In genomic region chr3:127791595-127792561, GRCm38 (mm10) we compare ENCODE assay signal across 8 mouse cellular contexts. TPM values are rescaled to one million over a fixed set of nuclear protein-coding genes. Genes with fewer than 3 reads are reported as not detected.
A peak's percentile ranks its signal among the peaks of the same experiment; 100 is the strongest.
DNase-seq lines count a peak whose midpoint lies in the region; ATAC-seq and TF ChIP-seq lines count a peak whose summit lies in the region.

No protein-coding gene starts in this region.

- no peak for ATAC-seq in kidney, embryonic 14.5 days (ENCODE audit: low FRiP score, low TSS enrichment)

- peaks cover 19% of the 10 kb centered on the region; the same call in 1 of the 2 replicates for H3K27me3 ChIP-seq in kidney, embryonic 14.5 days (ENCODE audit: control insufficient read depth, insufficient read depth, low read length)

- no peak overlapping the region for H3K9ac ChIP-seq in kidney, embryonic 14.5 days (ENCODE audit: low read depth, low read length)

- no peak overlapping the region for H3K27ac ChIP-seq in kidney, embryonic 14.5 days (ENCODE audit: low read depth, low read length)
- no peak overlapping the region for H3K27ac ChIP-seq in cortical plate, adult 2 months (ENCODE audit: insufficient read depth, low read length)

- WGBS in kidney, embryonic 14.5 days: 57% methylated on average over 4 of the region's 4 CpGs

- DNase-seq in kidney, adult 9 months: no peak
- peak; percentile 79 for DNase-seq in liver
- DNase-seq in spleen, postnatal 10 days (ENCODE audit: low spot score in 2 of 2): peak; percentile 60 to 67
- no peak for DNase-seq in ovary, adult 18-20 months (ENCODE audit: low spot score)
- no peak for DNase-seq in frontal cortex, adult 2 months (ENCODE audit: extremely low spot score in 1 of 2, low spot score in 1 of 2)
- DNase-seq in kidney, postnatal 10 days: no peak

- no peaks in the 10 kb centered on the region for H3K36me3 ChIP-seq in kidney, embryonic 14.5 days (ENCODE audit: control insufficient read depth, insufficient read depth, low read length)

- H3K9me3 ChIP-seq in kidney, embryonic 14.5 days (ENCODE audit: control insufficient read depth, low read length): no peaks in the 10 kb centered on the region

- peaks cover 5% of the 10 kb centered on the region; the same call in 1 of the 2 replicates for H3K4me1 ChIP-seq in kidney, embryonic 14.5 days (ENCODE audit: control insufficient read depth, insufficient read depth, low read length)
- no peaks in the 10 kb centered on the region for H3K4me1 ChIP-seq in cortical plate, adult 2 months (ENCODE audit: control insufficient read depth, insufficient read depth, low read length)

- TF ChIP-seq CTCF in cortical plate, adult 2 months (IDR thresholded peaks at IDR 0.05; ENCODE audit: extremely low read depth, insufficient read depth, low read length): no peak

- peak overlapping the region; percentile 97; the same call in 1 of the 2 replicates for H3K4me2 ChIP-seq in kidney, embryonic 14.5 days (replicated peaks; ENCODE audit: low read depth, low read length)

- no peak for TF ChIP-seq POLR2A in cortical plate, adult 2 months (IDR thresholded peaks at IDR 0.05; ENCODE audit: extremely low read depth, insufficient read depth, low read length)

- no peak overlapping the region for H3K4me3 ChIP-seq in kidney, embryonic 14.5 days (ENCODE audit: low read length)
- H3K4me3 ChIP-seq in cortical plate, adult 2 months (ENCODE audit: insufficient read depth, low read length): peak overlapping the region; percentile 57; the same call in 1 of the 2 replicates

RNA-seq across cellular contexts. Expression of gene Tifa, which starts 2.3 kb away (rescaled TPM):
- 3.2 and 4.2 TPM in 2 replicates for polyA plus RNA-seq in kidney, embryonic 14.5 days (2014; fragmentation: Nextera tagmentation; extraction: Ambion mirVana)
- polyA plus RNA-seq in cortical plate, adult 2 months (2012; rRNA removed): 7.7 and 9.1 TPM in 2 replicates
- 6.6 and 7.7 TPM in 2 replicates for polyA plus RNA-seq in frontal cortex, adult 2 months (2012; rRNA removed)

RNA-seq across cellular contexts. Expression of gene Alpk1, which starts 11.6 kb away (rescaled TPM):
- 0.49 and 1.2 TPM in 2 replicates for polyA plus RNA-seq in kidney, embryonic 14.5 days (2014; fragmentation: Nextera tagmentation; extraction: Ambion mirVana)
- polyA plus RNA-seq in cortical plate, adult 2 months (2012; rRNA removed): 4.3 and 4.5 TPM in 2 replicates
- polyA plus RNA-seq in frontal cortex, adult 2 months (2012; rRNA removed): 3.6 and 4.2 TPM in 2 replicates

RNA-seq across cellular contexts. Expression of gene Ap1ar, which starts 45.4 kb away (rescaled TPM):
- 54.9 and 60.9 TPM in 2 replicates for polyA plus RNA-seq in kidney, embryonic 14.5 days (2014; fragmentation: Nextera tagmentation; extraction: Ambion mirVana)
- 61.1 and 65.5 TPM in 2 replicates for polyA plus RNA-seq in cortical plate, adult 2 months (2012; rRNA removed)
- polyA plus RNA-seq in frontal cortex, adult 2 months (2012; rRNA removed): 59.2 and 65.6 TPM in 2 replicates

Comparison
In these comparisons a context has a peak if more than half of its experiments do, and no peak if none do; other contexts are left out.
1. DNase-seq: peak in liver (single experiment) and spleen, postnatal 10 days (2 of 2); none in kidney, adult 9 months (single experiment), ovary, adult 18-20 months (single experiment), frontal cortex, adult 2 months (0 of 2) and kidney, postnatal 10 days (single experiment).